Mouse (Mus musculus) lung, postnatal 14 days (tissue): ENCODE results near the gene Creb5.

Experiments
- DNase-seq: peaks from one replicate; pipeline ENCODE4 v3.0.0; 2021

Gene Creb5

DNA sequence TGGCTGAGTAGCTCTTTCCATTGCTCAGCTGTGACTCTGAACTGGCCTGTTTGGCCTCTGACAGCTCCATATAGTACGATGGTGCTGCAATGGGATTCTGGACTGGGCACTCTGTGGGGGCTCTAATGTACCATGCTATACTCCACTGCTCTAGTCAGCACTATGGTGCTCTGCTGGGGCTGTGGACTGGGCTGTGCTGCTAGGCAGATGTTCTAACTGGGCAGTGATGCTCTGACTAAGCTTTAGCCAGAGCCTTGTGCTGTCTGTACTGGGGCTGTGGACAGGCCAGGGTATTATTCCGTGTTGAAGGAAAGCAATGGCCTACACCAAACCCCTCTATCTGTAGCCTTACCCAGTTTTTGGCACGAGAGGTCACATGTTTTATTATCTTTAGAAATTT, 316.0 kb downstream of the Creb5 start:
- no peak for DNase-seq

GRCm38 (mm10) chr6:53603695-53604094, 316.6 kb downstream of the Creb5 start:
- no peak for DNase-seq

DNA sequence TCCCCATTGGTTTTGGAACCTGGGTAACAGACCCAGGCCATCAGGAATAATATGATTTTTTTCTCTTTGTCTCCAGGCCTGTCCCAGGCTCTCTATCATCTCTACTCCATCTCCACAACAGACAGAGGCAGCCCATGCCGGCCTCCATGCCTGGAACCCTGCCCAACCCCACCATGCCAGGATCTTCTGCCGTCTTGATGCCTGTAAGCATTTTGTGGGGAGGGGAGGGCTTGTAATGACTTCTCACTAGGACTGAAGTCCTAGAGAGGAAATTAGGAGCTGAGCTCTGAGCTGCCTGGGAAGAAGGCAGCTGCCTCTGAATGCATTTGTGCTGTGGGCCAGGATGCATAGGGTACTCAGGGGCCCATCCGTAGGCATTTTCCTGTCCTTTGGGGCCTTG, 317.3 kb downstream of the Creb5 start:
- no peak for DNase-seq

GRCm38 (mm10) chr6:53605184-53605583, 318.1 kb downstream of the Creb5 start:
- no peak for DNase-seq

DNA sequence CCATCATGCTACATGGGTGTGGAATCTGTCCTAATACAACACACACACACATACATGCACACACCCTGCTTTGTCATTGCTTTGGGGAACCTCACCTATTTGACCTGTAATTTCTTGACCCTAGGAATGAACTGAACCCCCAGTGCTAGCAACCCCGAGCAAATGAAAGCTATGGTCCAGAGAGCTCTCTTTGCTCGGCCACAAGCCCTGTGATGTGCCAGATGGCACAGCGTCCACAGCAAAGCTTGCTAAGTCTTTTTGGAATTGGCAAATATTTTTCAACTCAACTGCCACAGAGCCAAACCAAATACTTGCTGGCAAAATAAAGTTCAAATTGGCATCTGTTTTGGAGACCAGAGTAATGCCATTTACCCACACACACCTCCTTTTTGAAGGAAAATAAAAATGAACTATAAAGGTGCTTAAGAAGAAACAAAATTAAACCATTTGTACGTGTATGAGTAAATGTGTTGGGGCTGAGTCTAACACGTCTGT, 324.4 kb downstream of the Creb5 start:
- DNase-seq = no peak

DNA sequence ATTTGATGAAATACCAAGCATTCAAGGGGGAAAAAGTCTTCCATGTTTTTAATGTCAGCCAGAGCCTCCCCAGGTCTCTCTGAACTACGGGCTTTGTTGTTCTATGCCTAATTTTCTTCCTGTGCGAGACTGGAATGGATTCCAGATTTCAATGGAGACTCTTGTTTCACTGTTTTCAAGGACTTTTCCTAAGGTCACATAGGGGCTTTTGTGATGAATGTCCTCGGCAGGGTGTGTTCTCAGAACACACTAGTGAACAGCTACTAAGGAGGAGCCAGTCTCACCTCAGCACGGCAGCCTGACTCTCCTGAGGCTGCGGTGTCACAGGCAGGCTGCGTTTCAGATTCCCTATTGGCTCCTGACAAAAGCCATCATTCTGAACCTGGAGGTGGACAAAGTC, 325.6 kb downstream of the Creb5 start:
- no peak for DNase-seq

DNA sequence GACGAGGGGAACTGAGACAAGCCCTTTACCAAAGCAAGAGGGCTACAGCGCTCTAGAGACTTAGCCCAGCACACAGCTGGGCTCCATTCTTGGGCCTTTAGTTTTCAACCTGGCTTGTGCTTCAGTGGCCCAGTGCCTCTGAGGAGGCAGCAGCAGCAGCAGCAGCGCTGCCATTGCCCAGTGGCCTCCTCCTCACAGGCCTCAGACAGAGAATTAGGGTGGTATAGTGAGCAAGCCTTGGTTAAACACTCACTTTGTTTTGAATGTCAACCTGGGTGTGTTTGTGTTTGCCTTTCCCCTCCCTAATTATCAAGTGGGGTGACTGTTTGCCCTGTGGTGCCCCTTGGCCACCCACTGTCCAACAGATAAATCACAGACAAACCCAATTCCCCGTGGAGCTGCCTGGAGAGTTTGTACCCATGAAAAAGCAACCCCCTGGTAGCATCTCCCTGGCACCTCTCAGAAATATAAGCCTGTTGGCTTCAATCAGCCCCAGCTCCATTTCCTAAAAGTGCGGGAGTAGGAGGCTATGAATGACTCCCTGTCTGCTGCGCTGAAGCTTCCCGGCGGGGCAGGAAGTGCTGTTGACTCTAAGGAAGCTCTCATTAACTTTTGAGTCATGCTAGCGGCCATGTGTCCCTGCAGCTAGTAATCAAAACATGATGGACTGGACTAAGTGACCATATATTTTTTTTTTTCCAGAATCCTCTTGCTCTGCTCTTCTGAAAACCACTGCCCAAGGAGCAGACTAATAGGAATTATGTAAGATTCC, 328.6 kb downstream of the Creb5 start:
- no peak for DNase-seq

DNA sequence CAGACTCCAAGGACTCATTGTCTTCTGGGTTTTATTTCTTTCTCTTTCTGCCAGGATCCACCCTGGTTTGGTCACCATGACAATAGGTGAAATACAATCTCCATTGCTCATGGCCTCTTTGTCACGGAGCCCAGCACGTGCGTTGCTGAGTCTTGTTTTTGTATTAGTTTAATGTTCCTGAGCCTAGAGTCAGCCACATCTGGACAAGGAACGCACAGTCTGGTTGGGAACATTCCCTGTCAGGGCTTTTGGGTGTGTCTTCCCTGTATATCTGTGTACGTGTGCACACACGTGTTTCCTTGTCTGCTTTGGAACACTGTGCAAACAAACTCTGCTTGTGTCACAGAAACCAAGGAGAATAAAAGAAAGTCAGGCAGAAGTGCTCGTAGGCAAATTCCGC, 331.1 kb downstream of the Creb5 start:
- no peak for DNase-seq

GRCm38 (mm10) chr6:53619676-53620075, 332.6 kb downstream of the Creb5 start:
- no peak for DNase-seq

DNA sequence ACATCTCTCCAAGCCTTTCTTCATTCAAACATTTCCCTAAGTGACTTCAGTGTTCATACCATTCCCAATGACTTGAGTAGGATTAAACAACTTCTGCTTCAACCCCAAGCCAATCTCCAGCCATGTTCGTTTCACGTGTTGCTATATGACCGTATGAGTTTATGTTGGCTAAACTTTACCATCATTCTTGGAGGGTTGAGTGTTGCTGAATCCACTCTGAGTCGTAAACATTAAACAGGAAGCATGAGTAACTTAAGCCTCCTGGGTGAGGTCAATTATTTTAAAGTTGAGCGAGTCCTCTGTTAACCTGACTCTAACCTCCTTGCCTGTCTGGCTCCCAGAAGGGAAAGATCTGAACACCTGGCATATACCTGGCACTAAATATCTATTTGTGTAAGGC, 334.2 kb downstream of the Creb5 start:
- DNase-seq = no peak

- no peak for DNase-seq
Observed at GRCm38 (mm10) chr6:53624455-53625276, 337.6 kb downstream of the Creb5 start.

DNA sequence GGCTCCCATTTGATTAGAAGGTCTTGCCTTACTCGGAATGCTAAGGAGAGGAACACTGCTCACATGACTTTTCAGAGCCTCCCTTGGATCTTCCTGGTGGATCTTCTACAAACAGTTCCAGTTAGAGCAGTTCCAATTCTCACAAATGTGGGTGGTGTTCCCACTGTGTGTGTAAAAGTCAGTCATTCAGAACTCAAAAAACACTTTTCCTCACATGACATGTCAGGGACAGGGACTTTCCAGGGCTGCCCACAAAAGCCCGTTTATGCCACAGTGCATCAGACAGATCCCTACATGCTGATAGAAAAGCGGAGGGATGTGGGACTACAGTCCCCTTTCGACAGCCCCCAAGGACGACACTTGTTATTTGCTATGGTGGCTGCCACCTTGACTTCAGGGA, 339.0 kb downstream of the Creb5 start:
- no peak for DNase-seq

GRCm38 (mm10) chr6:53628714-53629113, 341.6 kb downstream of the Creb5 start:
- DNase-seq = no peak

GRCm38 (mm10) chr6:53635453-53635852, 348.4 kb downstream of the Creb5 start:
- DNase-seq = no peak

DNA sequence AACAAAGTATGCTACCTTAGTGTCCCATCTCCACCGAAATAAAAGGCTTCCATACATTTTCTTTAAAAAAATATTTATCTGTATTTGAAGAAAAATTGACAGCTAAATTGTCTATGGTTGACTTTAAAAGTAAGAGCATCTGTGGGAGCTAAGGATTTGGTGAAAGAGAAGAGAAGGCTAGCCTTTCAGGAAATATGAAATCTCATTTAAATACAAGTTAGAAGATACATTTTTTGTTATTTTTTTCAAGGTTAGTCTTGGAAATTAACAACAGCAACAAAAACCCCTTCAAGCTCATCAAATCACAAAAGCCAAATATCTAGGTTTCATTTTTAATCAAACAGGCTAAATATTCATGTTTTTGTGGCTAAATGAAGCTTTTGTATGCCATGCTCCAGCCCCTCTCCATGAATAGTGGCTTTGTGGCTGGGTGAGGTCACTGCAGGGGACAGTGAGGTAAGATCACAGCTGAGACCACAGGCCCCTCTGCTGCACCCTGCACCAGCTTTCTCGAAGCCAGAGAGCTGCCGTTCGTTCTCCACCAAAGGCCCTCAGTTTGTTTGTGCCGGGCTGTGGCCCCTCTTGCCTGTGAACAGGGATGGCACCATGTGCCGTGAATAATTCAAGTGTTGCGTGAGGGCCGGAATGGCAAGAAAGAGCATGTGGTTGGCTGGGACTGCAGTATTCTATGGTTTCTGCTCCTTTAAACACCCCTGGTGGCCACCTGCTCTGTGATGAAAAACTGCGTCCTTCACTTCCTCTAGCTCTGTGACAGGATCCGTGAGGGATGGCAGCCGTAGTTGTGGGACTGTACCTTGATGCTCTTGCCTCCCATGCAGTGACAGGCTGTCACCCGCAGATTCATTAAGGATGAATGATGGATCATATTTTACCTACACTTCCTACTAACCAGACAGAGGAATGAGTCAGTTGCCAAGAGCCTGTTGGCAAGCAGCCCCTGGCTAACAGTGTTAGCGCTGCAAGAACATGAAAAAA, 350.6 kb downstream of the Creb5 start:
- DNase-seq = no peak

GRCm38 (mm10) chr6:53641633-53642605, 354.8 kb downstream of the Creb5 start:
- DNase-seq = no peak

GRCm38 (mm10) chr6:53642826-53643356, 355.8 kb downstream of the Creb5 start:
- DNase-seq = no peak

GRCm38 (mm10) chr6:53643481-53643880, 356.4 kb downstream of the Creb5 start:
- DNase-seq = no peak

GRCm38 (mm10) chr6:53644056-53644455, 357.0 kb downstream of the Creb5 start:
- no peak for DNase-seq

DNA sequence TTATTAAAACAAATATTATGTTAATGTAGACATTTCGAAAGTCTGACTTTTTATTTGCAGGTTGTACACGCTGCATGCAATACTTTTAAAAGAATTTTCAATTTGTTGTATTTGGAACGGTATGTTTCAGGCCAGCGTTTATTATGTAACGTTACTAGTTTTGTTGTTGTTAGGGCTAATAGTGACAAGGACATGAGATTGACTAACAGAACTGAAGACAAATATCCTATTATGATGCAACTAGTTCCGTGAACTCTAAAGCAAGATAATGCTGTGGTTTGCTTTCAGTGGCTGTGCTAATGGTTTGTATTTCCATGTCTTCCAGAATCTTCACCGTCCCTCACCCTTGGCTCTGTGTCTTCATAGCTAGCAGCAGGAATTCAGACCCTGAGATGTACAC, 357.9 kb downstream of the Creb5 start:
- no peak for DNase-seq

DNA sequence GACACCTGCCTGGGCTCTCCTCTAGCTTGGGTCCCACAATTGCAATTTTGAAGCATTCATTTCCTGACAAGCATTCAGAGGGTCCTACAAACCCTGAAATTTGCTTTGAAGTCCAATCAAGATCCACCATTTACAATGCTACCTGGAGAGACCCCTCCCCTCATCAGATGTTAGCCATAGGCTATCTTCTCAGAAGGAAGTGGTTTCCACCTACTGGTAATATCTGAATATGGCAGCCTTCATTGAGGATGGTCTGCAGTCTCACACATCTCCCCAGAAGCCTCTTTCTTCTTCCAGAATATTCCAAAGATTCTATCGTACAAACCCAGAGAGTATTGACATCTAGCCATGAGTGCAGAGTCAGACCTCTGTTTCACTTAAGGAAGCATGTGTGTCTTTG, 362.7 kb downstream of the Creb5 start:
- no peak for DNase-seq
